Mouse (Mus musculus) frontal cortex, postnatal 25 days (tissue): ENCODE data around the gene Eif5a.
"Not testable (repeated sequence)": the region's sequence is repeated elsewhere in the genome, so short reads cannot be mapped to it uniquely, and the experiment has no call there.

Experiments
- DNase-seq, 2 experiments: peaks; one replicate each; pipeline ENCODE4 v3.0.0; 2022; ENCODE audit warnings: low spot score in 2 of 2

The Eif5a gene

DNA sequence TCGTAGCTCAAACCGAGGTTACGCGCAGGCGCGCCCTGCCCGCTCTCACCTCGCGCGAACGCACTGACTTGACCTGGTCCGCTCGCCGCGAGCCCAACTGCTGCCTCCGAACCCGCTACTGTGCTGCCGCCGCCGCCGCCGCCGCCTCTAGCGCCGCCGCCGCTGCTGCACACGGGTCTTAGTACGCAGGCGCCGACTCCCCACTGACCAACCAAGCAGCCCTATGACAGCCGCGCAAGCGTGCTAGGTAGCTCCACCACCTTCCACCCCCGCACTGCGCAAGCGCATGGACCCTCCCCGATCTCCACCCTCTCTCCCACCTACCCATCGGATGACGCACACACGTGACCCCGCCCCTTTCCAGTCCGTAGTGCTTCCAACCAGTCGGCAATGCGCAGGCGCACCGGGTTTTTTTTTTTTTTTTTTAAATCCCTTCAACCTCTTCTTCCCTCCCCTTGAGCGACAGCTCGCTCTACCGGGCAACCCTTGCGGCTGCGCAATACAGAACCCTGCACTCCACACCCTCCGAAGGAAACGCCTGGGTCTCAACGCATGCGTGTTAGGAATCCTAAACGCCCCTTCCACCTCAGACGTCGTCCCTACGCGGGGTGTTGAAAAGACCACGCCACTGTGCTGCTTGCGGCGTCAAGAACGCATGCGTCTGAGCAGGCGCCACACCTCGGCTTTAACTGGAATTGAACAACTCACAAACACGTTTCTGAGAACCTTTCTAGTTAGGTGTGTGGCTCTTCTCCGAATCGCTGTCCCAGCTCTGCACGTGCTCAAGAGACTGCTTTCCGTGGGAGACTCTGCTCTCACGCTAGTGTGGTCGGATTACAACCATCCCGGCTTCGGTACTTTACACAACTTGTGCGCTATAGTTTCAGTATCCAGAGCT is at the start of gene Eif5a:
Eif5a (minus strand) TSS at position 845 of the 898 bp plus-strand sequence.
- peak; percentile 99 to 100 for DNase-seq

- no peak for DNase-seq
Observed at GRCm38 (mm10) chr11:69970775-69971174, 49.0 kb upstream of the Eif5a start.

- DNase-seq, result no peak
Observed at GRCm38 (mm10) chr11:69970222-69970621, 48.5 kb upstream of the Eif5a start.

DNA sequence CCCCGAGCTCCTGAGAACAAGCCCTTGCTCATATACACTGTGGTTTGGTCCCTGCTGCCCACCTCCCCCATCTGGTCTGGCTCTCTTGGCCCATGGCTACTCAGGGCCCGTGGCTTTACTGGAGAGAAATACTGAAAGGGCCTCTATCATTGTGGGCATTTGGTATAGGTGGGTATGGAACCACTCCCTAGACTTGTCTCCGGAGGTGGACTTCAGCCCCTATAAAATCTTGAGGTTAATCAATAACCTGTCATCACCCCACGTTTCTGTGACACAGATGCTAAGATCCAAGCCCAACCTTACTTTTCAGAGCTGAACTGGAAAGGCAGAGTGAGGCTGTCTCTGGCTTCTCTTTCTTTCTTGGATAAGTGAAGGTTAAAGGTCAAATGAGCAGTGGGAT is 47.0 kb upstream of the Eif5a start:
- no peak for DNase-seq

DNA sequence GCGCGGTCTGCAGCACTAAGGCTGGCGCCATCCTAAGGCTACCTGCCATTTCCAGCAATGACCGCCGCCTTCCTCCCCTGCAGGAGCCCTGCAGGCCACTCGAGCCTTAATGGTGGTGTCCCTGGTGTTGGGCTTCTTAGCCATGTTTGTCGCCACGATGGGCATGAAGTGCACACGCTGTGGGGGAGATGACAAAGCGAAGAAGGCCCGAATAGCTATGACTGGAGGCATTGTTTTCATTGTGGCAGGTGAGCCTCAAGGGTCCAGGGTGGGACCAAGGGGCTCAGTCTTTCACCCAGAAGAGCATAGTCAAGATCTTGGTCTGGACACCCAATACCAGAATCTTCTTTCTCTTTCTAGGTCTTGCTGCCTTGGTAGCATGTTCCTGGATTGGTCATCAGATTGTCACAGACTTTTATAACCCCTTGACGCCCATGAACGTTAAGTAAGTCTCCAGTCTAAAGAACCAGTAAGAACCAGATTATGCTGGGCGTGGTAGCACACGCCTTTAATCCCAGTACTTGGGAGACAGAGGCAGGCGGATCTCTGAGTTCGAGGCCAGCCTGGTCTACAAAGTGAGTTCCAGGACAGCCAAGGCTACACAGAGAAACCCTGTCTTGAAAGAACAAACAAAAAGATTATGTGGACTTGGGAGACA is 45.2 kb upstream of the Eif5a start:
- DNase-seq, result no peak

DNA sequence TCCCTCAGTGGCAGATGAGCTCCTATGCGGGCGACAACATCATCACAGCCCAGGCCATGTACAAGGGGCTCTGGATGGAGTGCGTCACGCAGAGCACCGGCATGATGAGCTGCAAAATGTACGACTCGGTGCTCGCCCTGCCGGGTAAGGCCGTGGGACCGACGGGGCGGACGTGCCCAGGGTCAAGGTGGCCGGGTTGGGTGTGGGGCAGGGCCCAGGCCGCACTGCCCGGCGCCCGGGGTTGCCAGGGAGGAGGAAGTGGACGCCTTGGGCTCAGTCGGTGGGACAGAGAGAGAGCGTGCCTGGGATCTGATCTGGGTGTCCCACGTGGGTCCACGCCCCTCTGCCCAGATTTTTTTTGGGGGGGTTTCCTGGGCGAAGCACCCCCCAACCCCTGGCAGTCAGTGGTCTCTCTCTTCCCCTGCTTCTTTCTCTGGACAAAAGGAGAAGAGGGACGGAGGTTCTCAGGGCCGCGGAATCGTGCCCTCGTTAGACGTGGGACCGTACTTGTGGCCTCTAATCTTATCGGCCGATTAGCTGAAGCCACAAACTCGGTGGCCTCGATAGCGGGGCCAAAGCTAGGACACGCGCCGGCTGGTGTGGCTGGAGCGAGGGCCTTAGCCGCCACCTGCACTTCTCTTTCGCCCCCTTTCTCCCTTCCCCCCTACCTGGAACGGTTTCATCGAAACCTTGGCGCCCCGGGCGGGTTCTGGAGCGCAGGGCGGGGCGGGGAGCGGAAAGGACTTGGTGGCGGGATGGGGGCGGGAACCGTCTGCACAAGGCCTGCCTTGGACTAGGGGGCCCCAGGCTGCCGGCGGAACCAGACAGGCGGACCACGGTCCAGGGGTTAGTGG is 44.5 kb upstream of the Eif5a start:
- DNase-seq, result no peak

GRCm38 (mm10) chr11:69965271-69966005 is 43.7 kb upstream of the Eif5a start:
- no peak for DNase-seq

GRCm38 (mm10) chr11:69964650-69965270 is 43.0 kb upstream of the Eif5a start, which contains the start of gene Cldn7:
Gene Cldn7, plus strand, starts transcription at chr11:69964779.
- no peak for DNase-seq

- no peak for DNase-seq
Observed at GRCm38 (mm10) chr11:69961841-69962240, 40.1 kb upstream of the Eif5a start.

- no peak for DNase-seq
Observed at GRCm38 (mm10) chr11:69960616-69961015, 38.9 kb upstream of the Eif5a start.

GRCm38 (mm10) chr11:69956218-69956617 is 34.5 kb upstream of the Eif5a start:
- DNase-seq, result no peak

GRCm38 (mm10) chr11:69955618-69956017 is 33.9 kb upstream of the Eif5a start:
- not testable (repeated sequence) for DNase-seq

DNA sequence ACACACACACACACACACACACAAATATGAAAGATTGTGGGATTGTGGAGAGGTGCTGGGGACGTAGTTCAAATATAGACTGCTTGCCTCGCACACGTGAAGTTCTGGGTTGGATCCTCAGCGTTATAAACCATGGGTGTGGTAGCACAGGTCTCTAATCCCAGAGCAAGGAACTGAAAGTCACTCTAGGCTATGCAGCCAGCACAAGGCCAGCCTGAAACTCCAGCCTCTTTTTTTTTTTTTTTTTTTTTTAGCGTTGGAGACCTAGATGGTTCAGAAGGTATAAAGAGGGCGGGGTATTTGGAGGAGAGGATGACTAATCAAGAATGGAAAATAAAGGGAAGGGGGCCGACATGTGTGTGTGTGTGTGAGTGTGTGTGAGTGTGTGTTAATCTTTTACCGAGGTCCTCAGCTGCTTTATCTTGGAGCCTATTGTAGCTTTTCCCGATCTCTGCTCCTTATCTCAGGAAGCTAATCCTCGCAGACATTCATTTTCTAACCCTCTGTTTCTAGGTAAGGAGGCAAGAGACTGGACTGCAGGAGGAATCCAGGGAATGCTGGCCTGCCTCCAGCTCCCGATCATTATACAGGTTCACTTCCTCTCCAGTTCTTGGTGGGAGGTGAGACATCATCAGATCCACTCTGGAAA is 31.6 kb upstream of the Eif5a start:
- no peak for DNase-seq

DNA sequence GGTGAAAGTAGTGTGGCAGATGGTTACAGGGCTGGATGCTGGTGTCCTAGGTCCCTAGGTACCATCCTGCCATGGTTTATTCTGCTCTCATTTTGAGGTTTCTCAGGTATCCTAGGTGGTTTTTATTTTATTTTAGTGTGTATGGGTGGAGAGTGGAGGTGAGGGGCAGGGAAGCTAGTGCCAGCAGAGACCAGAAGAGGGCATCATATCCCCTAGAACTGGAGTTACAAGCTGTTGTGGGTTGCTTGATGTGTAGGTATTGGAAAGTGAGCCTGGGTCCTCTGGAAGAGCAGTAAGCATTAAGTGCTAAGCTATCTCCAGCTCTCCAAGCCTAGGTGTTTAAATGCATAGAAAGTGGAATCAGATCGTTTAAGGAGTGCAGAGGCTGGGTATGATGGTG is 30.5 kb upstream of the Eif5a start:
- DNase-seq, result no peak

GRCm38 (mm10) chr11:69950807-69951459 is 29.2 kb upstream of the Eif5a start:
- no peak for DNase-seq

- peak; percentile 59 to 61 for DNase-seq
Observed at GRCm38 (mm10) chr11:69948763-69949150, 27.0 kb upstream of the Eif5a start.

GRCm38 (mm10) chr11:69948066-69948762 is 26.5 kb upstream of the Eif5a start, which contains the start of gene Slc2a4:
Gene Slc2a4, minus strand, starts transcription at chr11:69948188.
- peak in 1 of 2 experiments; percentile 26 for DNase-seq

GRCm38 (mm10) chr11:69947337-69948065 is 25.7 kb upstream of the Eif5a start:
- DNase-seq, result no peak
